Mouse (Mus musculus): ENCODE results near the gene Snx13.

Snx13 gene

GRCm38 (mm10) chr12:35046310-35046998, 532 bp upstream of the Snx13 start:
- in situ Hi-C loops (cut with MboI, MseI), result no loop called here

GRCm38 (mm10) chr12:35047320-35048225, 587 bp downstream of the Snx13 start:
- in situ Hi-C loops (cut with MboI, MseI), result no loop called here

- in situ Hi-C loops (cut with MboI, MseI), result no loop called here
Observed at GRCm38 (mm10) chr12:35048891-35049290, 1.9 kb downstream of the Snx13 start.

- in situ Hi-C loops (cut with MboI, MseI), result no loop called here
Observed at GRCm38 (mm10) chr12:35050501-35050900, 3.5 kb downstream of the Snx13 start.

- in situ Hi-C loops (cut with MboI, MseI), result no loop called here
Observed at GRCm38 (mm10) chr12:35050964-35051758, 4.2 kb downstream of the Snx13 start.

GRCm38 (mm10) chr12:35054420-35054819, 7.4 kb downstream of the Snx13 start:
- in situ Hi-C loops (cut with MboI, MseI), result no loop called here

GRCm38 (mm10) chr12:35055114-35056095, 8.4 kb downstream of the Snx13 start:
- in situ Hi-C loops (cut with MboI, MseI), result no loop called here

GRCm38 (mm10) chr12:35063697-35064468, 16.9 kb downstream of the Snx13 start:
- in situ Hi-C loops (cut with MboI, MseI), result no loop called here

- in situ Hi-C loops (cut with MboI, MseI), result no loop called here
Observed at GRCm38 (mm10) chr12:35067621-35068020, 20.6 kb downstream of the Snx13 start.

GRCm38 (mm10) chr12:35071336-35071735, 24.4 kb downstream of the Snx13 start:
- in situ Hi-C loops (cut with MboI, MseI), result no loop called here

- in situ Hi-C loops (cut with MboI, MseI), result no loop called here
Observed at GRCm38 (mm10) chr12:35072178-35072577, 25.2 kb downstream of the Snx13 start.

GRCm38 (mm10) chr12:35075993-35076392, 29.0 kb downstream of the Snx13 start:
- in situ Hi-C loops (cut with MboI, MseI), result no loop called here

GRCm38 (mm10) chr12:35123549-35123948, 76.6 kb downstream of the Snx13 start:
- in situ Hi-C loops (cut with MboI, MseI), result no loop called here

- in situ Hi-C loops (cut with MboI, MseI), result no loop called here
Observed at GRCm38 (mm10) chr12:35153186-35153585, 106.2 kb downstream of the Snx13 start.

GRCm38 (mm10) chr12:35154149-35154548, 107.2 kb downstream of the Snx13 start:
- in situ Hi-C loops (cut with MboI, MseI), result no loop called here

- in situ Hi-C loops (cut with MboI, MseI), result no loop called here
Observed at GRCm38 (mm10) chr12:35157237-35157636, 110.3 kb downstream of the Snx13 start.

- in situ Hi-C loops (cut with MboI, MseI), result no loop called here
Observed at GRCm38 (mm10) chr12:35161690-35162089, 114.7 kb downstream of the Snx13 start.

- in situ Hi-C loops (cut with MboI, MseI), result no loop called here
Observed at GRCm38 (mm10) chr12:35170275-35170674, 123.3 kb downstream of the Snx13 start.

- in situ Hi-C loops (cut with MboI, MseI), result loop anchor here (25.0 kb wide), 2 partner anchors 739 to 1714 kb away; no protein-coding TSS in a partner anchor
Observed at GRCm38 (mm10) chr12:35175938-35176337, 129.0 kb downstream of the Snx13 start.

- in situ Hi-C loops (cut with MboI, MseI), result loop anchor here (25.0 kb wide), 2 partner anchors 739 to 1714 kb away; no protein-coding TSS in a partner anchor
Observed at GRCm38 (mm10) chr12:35176628-35177027, 129.6 kb downstream of the Snx13 start.
